Mouse (Mus musculus): ENCODE measurements at regions not wholly inside any gene's neighbourhood (a gene's known extent, or its start where the extent isn't known, plus 50 kb on each side); places are given as distances from the start of the nearest gene placed in this dataset.

DNA sequence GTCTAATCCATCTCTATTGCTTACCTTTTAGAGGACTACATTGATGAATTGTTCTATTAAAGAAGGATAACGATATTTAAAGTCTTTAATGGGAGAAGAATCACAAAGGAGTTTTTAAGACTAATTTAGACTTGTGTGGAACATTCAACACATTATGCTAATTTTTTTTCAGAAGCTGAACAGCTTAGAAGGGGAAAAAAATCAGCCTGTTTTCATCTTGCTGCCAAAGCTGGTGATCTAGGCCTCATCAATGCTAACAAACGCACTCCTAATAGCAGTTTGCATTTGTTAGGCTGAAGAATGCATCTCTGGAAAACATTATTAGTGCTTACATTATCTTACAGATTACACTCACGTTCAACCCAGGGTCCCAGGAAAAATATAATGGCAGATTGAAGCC is 126.2 kb downstream of the 9530068E07Rik start:
- no peaks in the 10 kb centered on the region for H3K9me3 ChIP-seq
- H3K4me1 ChIP-seq, result no peaks in the 10 kb centered on the region
- no peak overlapping the region for H3K4me2 ChIP-seq (replicated peaks)
- no peaks in the 10 kb centered on the region for H3K36me3 ChIP-seq
- 67% methylated on average over 3 of the region's 3 CpGs for WGBS
- no peaks in the 10 kb centered on the region for H3K27me3 ChIP-seq
- no peak overlapping the region for H3K27ac ChIP-seq (replicated peaks)
- no peak for ATAC-seq (ENCODE audit: low FRiP score, low read depth)
- H3K9ac ChIP-seq (replicated peaks), result no peak overlapping the region
- no peak overlapping the region for H3K4me3 ChIP-seq

DNA sequence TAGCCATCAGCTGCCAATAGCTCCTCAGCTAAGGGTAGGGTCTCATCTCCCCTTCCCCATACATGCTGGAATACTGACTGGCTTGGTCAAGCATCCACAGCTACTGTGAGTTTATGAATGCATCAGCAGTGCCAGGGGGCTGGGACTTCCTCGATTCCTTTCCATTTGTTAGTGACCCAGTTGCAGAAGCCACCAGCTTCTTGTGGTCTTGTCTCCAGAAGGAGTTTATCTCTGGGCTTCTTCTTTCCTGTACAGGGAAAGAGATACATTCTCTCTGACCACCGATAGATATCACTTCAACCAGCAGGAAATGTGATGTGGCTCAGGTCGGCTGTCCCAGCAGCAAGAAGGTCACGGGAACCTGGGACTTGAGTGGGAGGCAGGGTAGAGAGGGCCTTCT is 127.0 kb downstream of the 9530068E07Rik start:
- H3K27me3 ChIP-seq, result no peaks in the 10 kb centered on the region
- H3K27ac ChIP-seq (replicated peaks), result no peak overlapping the region
- WGBS, result 84% methylated on average over 4 of the region's 4 CpGs
- H3K4me2 ChIP-seq (replicated peaks), result no peak overlapping the region
- no peak for ATAC-seq (ENCODE audit: low FRiP score, low read depth)
- H3K9ac ChIP-seq (replicated peaks), result no peak overlapping the region
- H3K36me3 ChIP-seq, result no peaks in the 10 kb centered on the region
- H3K4me3 ChIP-seq, result no peak overlapping the region
- H3K4me1 ChIP-seq, result no peaks in the 10 kb centered on the region
- H3K9me3 ChIP-seq, result no peaks in the 10 kb centered on the region

DNA sequence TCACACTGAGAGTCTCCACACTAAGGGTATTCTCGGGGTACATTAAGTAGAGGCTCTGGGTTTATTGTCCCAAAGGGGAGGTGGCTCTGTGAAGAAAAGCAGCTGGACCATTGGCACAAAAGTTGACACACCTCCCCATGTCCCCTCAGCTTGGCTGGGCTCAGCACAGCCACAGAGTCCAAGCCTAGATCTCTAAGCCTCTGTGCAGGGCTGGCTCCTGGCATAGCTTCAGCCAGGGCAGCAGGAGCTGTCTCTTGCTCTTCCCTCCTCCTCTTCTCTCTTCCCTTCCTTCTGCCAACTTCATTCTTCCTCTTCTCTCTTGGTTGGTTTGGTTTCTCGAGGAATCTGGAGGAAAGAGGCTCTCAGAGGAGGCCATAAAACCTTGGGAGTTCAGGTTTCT is 127.4 kb downstream of the 9530068E07Rik start:
- Histone ChIP-seq H3K4me3 (no peak overlapping the region), H3K4me1 (no peaks in the 10 kb centered on the region), H3K9ac (replicated peaks) (no peak overlapping the region), H3K9me3 (no peaks in the 10 kb centered on the region), H3K4me2 (replicated peaks) (no peak overlapping the region), H3K36me3 (no peaks in the 10 kb centered on the region), H3K27ac (replicated peaks) (no peak overlapping the region), H3K27me3 (no peaks in the 10 kb centered on the region)
- ATAC-seq (ENCODE audit: low FRiP score, low read depth), result no peak
- 73% methylated on average over 2 of the region's 2 CpGs for WGBS

DNA sequence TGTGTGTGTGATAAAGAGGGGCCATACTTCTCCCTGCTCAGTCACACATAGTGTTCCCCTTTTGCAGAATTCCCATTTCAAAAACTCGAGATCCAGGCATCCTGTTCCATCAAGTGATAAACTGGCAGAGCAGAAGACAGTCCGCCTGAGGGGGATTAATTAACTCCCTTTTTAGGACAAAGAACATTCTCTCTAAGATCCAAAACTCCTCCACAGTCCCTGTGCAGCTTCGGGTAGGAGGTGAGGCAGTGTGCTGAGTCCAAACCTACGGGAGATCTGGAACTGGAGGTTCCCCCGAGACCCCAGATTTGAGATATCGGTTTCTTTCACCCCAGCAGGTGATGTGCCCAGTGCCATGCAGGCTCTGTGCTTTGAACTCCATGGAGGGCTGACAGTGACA is 129.2 kb downstream of the 9530068E07Rik start:
- ATAC-seq (ENCODE audit: low FRiP score, low read depth), result no peak
- Histone ChIP-seq H3K9me3 (no peaks in the 10 kb centered on the region), H3K36me3 (no peaks in the 10 kb centered on the region), H3K4me3 (no peak overlapping the region), H3K27me3 (no peaks in the 10 kb centered on the region), H3K27ac (replicated peaks) (no peak overlapping the region), H3K4me1 (no peaks in the 10 kb centered on the region), H3K9ac (replicated peaks) (no peak overlapping the region), H3K4me2 (replicated peaks) (no peak overlapping the region)
- 50% methylated on average over 6 of the region's 6 CpGs for WGBS

DNA sequence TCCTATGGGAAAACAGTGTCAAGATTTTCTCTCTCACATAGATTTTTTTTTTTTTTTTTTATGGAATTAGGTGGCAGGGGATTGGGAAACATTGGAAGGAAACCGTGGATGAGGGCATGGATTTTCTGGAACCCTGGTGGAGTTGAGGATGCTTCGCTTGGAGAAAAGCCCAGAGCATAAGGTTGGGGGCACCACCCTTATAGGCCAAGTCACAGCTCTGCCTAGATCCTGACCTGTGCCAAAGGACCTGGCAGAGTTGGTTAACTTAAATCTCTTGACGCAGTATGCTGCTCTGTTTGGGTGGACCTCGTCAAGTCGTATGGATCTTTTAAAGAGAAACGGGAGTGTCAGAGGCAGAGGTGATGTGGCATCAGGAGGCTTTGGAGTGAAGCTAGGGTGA is 130.1 kb downstream of the 9530068E07Rik start:
- no peak overlapping the region for H3K4me2 ChIP-seq (replicated peaks)
- ATAC-seq (ENCODE audit: low FRiP score, low read depth), result no peak
- no peaks in the 10 kb centered on the region for H3K9me3 ChIP-seq
- H3K4me1 ChIP-seq, result no peaks in the 10 kb centered on the region
- no peaks in the 10 kb centered on the region for H3K27me3 ChIP-seq
- no peak overlapping the region for H3K4me3 ChIP-seq
- H3K9ac ChIP-seq (replicated peaks), result no peak overlapping the region
- no peaks in the 10 kb centered on the region for H3K36me3 ChIP-seq
- WGBS, result 88% methylated on average over 6 of the region's 6 CpGs
- no peak overlapping the region for H3K27ac ChIP-seq (replicated peaks)

DNA sequence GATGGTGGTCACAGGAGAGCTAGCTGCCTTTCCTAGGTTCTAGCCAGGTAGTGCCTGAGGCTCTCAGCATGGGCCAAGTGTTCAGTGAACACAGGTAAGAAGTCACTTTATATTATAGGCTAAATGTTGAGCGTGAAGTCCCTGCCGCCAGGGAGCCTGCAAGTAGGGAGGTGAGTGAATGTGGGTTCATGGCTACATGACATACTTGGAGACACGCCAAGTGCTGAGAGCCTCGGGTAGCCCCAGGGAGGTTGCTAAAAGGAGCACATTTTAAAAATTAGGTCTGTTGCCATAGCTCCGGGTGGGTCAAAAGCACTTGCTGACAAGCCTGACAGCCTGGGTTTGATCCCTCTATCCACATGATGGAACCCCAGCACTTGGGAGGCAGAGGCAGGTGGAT is 137.2 kb downstream of the 9530068E07Rik start:
- no peaks in the 10 kb centered on the region for H3K9me3 ChIP-seq
- WGBS, result 84% methylated on average over 5 of the region's 5 CpGs
- no peak overlapping the region for H3K4me2 ChIP-seq (replicated peaks)
- H3K9ac ChIP-seq (replicated peaks), result no peak overlapping the region
- H3K27me3 ChIP-seq, result 0 out of 2 replicates have a peak, but pooled peaks cover under 1% of the 10 kb centered on the region
- no peaks in the 10 kb centered on the region for H3K36me3 ChIP-seq
- H3K27ac ChIP-seq (replicated peaks), result no peak overlapping the region
- no peak overlapping the region for H3K4me3 ChIP-seq
- H3K4me1 ChIP-seq, result 0 out of 2 replicates have a peak, but pooled peaks cover 2% of the 10 kb centered on the region
- no peak for ATAC-seq (ENCODE audit: low FRiP score, low read depth)

DNA sequence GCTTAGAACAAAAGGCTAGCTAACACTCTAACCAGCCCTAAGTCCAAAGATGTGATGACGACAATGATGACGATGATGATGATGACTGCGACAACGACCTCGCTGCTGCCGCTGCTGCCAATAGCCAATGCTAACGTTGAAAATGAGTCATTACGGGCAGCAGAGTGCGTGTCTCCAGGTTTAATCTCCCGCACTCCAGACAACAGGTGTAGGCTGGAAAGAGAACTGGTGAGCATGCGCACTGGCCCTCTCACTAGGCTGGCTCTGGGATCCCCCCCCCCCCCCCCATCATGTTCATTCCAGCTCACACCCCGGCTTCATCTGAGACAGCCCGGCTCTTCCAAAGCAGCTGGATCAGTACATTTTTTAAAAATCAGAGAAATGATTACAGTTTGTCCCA is 138.4 kb downstream of the 9530068E07Rik start:
- 0 out of 2 replicates have a peak, but pooled peaks cover 3% of the 10 kb centered on the region for H3K27me3 ChIP-seq
- whole genome bisulfite sequencing, result 74% methylated on average over 13 of the region's 13 CpGs
- ATAC-seq (ENCODE audit: low FRiP score, low read depth), result no peak
- no peaks in the 10 kb centered on the region for H3K9me3 ChIP-seq
- no peak overlapping the region for H3K9ac ChIP-seq (replicated peaks)
- H3K4me2 ChIP-seq (replicated peaks), result no peak overlapping the region
- no peak overlapping the region for H3K4me3 ChIP-seq
- no peak overlapping the region for H3K27ac ChIP-seq (replicated peaks)
- 0 out of 2 replicates have a peak, but pooled peaks cover 2% of the 10 kb centered on the region for H3K4me1 ChIP-seq
- no peaks in the 10 kb centered on the region for H3K36me3 ChIP-seq

DNA sequence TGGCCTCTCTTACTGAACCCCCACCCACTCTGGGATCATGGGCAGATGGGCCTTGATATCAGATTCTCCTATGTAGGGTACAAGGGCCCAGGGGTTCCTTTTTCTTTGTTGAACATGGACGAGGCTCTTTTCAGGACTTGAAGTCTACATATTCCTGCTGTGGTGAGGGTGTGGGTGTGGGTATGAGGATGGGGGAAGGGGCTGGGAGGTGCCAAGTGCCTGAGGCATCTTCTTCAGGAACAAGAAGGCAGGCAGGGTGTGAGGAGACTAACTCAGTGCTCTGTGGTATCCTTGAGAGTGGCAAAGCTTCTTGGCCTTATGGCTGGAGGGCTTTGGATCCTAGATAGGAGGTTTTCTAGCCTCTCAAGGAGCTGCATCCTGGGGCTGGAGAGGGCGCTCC is 140.0 kb downstream of the 9530068E07Rik start:
- H3K9me3 ChIP-seq, result no peaks in the 10 kb centered on the region
- no peak overlapping the region for H3K4me2 ChIP-seq (replicated peaks)
- H3K4me3 ChIP-seq, result no peak overlapping the region
- 0 out of 2 replicates have a peak, but pooled peaks cover 3% of the 10 kb centered on the region for H3K27me3 ChIP-seq
- peaks cover 2% of the 10 kb centered on the region; the same call in 1 of the 2 replicates for H3K4me1 ChIP-seq
- no peaks in the 10 kb centered on the region for H3K36me3 ChIP-seq
- ATAC-seq (ENCODE audit: low FRiP score, low read depth), result no peak
- WGBS, result 66% methylated on average over 2 of the region's 2 CpGs
- H3K27ac ChIP-seq (replicated peaks), result no peak overlapping the region
- no peak overlapping the region for H3K9ac ChIP-seq (replicated peaks)

DNA sequence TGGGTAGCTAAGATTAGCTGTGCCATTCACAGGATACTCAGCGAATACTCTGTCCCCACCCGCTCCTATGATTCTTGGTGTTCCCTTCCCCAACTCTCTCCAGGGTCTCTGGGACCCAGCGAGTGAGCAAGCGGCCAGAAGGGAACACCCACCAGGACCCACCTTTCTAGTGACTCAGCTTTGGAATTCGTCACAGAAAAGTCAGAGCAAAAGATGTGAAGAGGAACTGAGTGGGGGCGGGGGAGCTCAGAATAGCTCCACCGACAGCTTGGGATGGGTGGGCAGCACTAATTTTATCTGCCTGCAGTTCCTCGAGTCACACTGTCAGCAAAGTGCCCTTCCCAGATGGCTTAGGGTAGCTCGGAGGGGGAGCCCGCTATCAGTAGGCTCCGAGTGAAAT is 140.6 kb downstream of the 9530068E07Rik start:
- H3K4me1 ChIP-seq, result peaks cover 2% of the 10 kb centered on the region; the same call in 1 of the 2 replicates
- no peak overlapping the region for H3K4me2 ChIP-seq (replicated peaks)
- no peak overlapping the region for H3K27ac ChIP-seq (replicated peaks)
- H3K36me3 ChIP-seq, result no peaks in the 10 kb centered on the region
- H3K4me3 ChIP-seq, result no peak overlapping the region
- WGBS, result 83% methylated on average over 11 of the region's 11 CpGs
- no peak for ATAC-seq (ENCODE audit: low FRiP score, low read depth)
- H3K9me3 ChIP-seq, result no peaks in the 10 kb centered on the region
- H3K27me3 ChIP-seq, result 0 out of 2 replicates have a peak, but pooled peaks cover 3% of the 10 kb centered on the region
- H3K9ac ChIP-seq (replicated peaks), result no peak overlapping the region

DNA sequence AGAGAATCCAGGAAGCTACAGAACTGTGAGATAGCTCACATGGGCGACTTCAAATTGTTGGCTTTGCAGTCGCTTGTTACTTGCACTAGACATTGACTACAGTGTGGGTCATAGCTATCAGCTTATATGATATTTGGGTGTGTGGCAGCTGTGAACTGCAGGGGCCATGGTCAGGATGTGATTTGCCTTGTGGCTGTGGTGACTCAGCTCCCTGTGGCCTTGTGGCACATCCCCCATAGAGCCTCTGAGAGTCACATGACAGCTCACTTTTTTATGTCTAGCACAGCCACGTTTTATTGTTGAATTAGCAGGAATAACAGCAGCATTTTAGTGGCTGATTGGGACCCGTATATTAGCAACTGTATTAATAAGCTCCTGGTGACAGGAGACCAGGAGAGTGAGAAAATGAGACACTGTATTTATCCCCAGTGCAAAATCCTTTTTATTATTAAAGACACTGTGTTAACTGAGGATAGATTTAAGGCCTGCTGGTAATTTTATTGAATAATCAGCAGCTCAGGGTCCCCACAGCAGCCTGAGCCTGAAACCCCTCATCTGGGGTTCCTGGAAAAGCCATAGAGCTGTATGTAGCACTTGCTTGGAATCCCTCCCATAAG is 141.7 kb downstream of the 9530068E07Rik start:
- no peak for ATAC-seq (ENCODE audit: low FRiP score, low read depth)

DNA sequence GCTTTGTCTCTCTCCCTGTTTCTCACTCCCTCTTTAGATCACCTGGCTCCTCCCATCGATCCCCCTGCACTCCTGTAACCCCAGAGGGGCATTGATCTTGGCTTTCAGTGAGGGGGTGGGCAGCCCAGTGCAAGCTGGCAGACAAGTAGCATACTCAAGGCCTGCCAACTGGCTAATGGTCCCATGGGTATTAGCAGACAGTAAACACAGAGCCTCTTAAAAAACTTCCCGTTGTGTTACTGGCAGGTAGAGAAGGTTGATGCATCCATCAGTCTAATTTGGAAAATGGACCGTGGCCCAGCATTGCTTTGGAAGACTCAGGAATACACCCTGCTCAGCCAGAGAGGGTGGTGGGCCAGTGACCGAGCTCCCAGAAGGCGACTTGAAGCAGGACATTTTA is 145.0 kb downstream of the 9530068E07Rik start:
- 0 out of 2 replicates have a peak, but pooled peaks cover 3% of the 10 kb centered on the region for H3K27me3 ChIP-seq
- no peak overlapping the region for H3K4me3 ChIP-seq
- H3K27ac ChIP-seq (replicated peaks), result no peak overlapping the region
- no peaks in the 10 kb centered on the region for H3K9me3 ChIP-seq
- no peaks in the 10 kb centered on the region for H3K36me3 ChIP-seq
- no peaks in the 10 kb centered on the region; the same call in 1 of the 2 replicates for H3K4me1 ChIP-seq
- no peak overlapping the region for H3K9ac ChIP-seq (replicated peaks)
- no peak for ATAC-seq (ENCODE audit: low FRiP score, low read depth)
- H3K4me2 ChIP-seq (replicated peaks), result no peak overlapping the region
- WGBS, result 71% methylated on average over 5 of the region's 5 CpGs

More for the DNA sequence above, 141.7 kb downstream of the 9530068E07Rik start:
- Histone ChIP-seq H3K27ac (replicated peaks) (no peak overlapping the region), H3K4me2 (replicated peaks) (no peak overlapping the region), H3K27me3 (0 out of 2 replicates have a peak, but pooled peaks cover 3% of the 10 kb centered on the region), H3K4me1 (peaks cover 2% of the 10 kb centered on the region; the same call in 1 of the 2 replicates), H3K4me3 (no peak overlapping the region), H3K9me3 (no peaks in the 10 kb centered on the region), H3K9ac (replicated peaks) (no peak overlapping the region), H3K36me3 (no peaks in the 10 kb centered on the region)
- 78% methylated on average over 4 of the region's 4 CpGs for WGBS

DNA sequence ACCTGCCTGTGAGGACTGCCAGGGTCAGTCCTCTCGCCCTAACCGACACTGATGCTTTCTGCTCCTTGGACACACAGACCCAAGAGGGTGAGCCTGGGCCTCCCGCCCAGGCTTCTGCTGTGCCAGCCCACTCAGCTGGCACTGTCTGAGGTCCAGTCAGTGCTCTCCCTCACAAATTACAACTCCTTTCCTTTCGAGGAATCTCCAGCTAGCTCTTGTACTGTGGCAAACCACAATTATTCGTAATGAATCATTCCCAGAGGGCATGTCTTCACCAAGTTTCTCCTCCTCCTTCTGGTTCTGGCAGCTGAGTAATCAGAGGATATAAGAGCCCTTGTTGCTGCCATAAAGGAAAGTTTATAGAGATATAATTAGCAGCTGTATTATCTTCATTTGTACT is 155.2 kb downstream of the 9530068E07Rik start:
- peaks cover 5% of the 10 kb centered on the region for H3K4me1 ChIP-seq
- H3K4me2 ChIP-seq (replicated peaks), result no peak overlapping the region
- H3K36me3 ChIP-seq, result no peaks in the 10 kb centered on the region
- 87% methylated on average over 5 of the region's 5 CpGs for WGBS
- no peaks in the 10 kb centered on the region for H3K9me3 ChIP-seq
- ATAC-seq (ENCODE audit: low FRiP score, low read depth), result no peak
- no peak overlapping the region for H3K4me3 ChIP-seq
- H3K27ac ChIP-seq (replicated peaks), result no peak overlapping the region
- H3K27me3 ChIP-seq, result no peaks in the 10 kb centered on the region; the same call in 1 of the 2 replicates
- H3K9ac ChIP-seq (replicated peaks), result no peak overlapping the region

DNA sequence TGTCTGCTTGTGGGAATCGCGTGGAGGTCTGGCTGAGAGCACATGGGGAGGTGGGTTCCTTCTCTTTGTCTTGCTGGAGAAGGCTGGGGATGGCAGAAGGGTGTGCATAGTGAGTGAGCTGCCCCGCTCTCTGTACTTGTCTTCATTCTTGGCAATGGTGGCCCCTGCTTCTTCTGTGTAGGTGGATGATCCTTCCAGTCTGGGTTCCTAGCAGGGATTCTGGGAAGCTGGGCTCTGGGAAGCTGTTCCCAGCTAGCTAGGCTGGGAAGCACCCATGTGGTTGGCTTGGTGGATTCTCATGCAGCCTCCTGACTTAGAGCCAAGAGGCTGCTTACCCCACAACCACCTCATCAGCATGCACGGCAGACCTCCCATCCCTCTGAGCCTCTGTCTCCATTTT is 156.6 kb downstream of the 9530068E07Rik start:
- H3K27ac ChIP-seq (replicated peaks), result no peak overlapping the region
- H3K4me1 ChIP-seq, result no peaks in the 10 kb centered on the region
- ATAC-seq (ENCODE audit: low FRiP score, low read depth), result no peak
- no peak overlapping the region for H3K4me3 ChIP-seq
- no peak overlapping the region for H3K4me2 ChIP-seq (replicated peaks)
- H3K36me3 ChIP-seq, result no peaks in the 10 kb centered on the region
- no peaks in the 10 kb centered on the region for H3K9me3 ChIP-seq
- H3K9ac ChIP-seq (replicated peaks), result no peak overlapping the region
- WGBS, result 87% methylated on average over 4 of the region's 4 CpGs
- H3K27me3 ChIP-seq, result no peaks in the 10 kb centered on the region; the same call in 1 of the 2 replicates

All from midbrain, embryonic 12.5 days (tissue).